ENCODE assay signal across 14 mouse cellular contexts in the genomic region with DNA sequence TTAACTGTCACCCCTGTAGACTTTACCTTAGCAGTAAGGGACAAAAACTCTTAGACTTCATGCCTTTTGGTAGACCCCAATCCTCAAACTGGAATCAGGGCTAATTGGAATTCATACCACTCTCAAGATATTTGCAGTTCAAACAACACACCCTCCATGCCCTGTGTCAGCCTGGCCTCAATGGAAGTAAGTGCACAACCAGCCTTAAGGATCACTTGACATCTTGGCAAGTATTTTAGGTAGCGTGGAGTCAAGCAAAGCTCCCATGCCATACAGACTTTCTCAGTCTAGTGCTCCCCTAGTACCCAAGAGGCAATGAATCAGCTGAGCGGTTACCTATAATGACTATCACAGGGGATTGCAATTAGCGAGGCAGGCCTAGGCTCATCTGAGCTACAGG. TPM values are rescaled to one million over a fixed set of nuclear protein-coding genes. Genes with fewer than 3 reads are reported as not detected.
DNase-seq lines count a peak whose midpoint lies in the region; ATAC-seq and TF ChIP-seq lines count a peak whose summit lies in the region.
"Had no signal": no experiment of that assay in that cellular context is flagged by ENCODE, and none has a peak within 500 bp of the region (broad histone marks: within the 10 kb centered on the region; RNA-seq: fewer than 3 reads in every experiment).

No protein-coding gene starts in this region.

- intact Hi-C loops in gastrocnemius, adult 2 months (cut with DNase I), result no loop called here

- peaks cover 9% of the 10 kb centered on the region for H3K36me3 ChIP-seq in kidney, embryonic 14.5 days (ENCODE audit: control insufficient read depth, insufficient read depth, low read length)
- peaks cover 19% of the 10 kb centered on the region for H3K36me3 ChIP-seq in C2C12 (ENCODE audit: control insufficient read depth, insufficient read depth)
- H3K36me3 ChIP-seq in liver, embryonic 13.5 days, result peaks cover 23% of the 10 kb centered on the region

- no peaks in the 10 kb centered on the region for H3K27me3 ChIP-seq in kidney, embryonic 14.5 days (ENCODE audit: control insufficient read depth, insufficient read depth, low read length)
- no peaks in the 10 kb centered on the region for H3K27me3 ChIP-seq in C2C12 (ENCODE audit: control insufficient read depth, insufficient read depth, insufficient read length)
- no peaks in the 10 kb centered on the region for H3K27me3 ChIP-seq in liver, embryonic 13.5 days
- H3K27me3 ChIP-seq: heart, embryonic 15.5 days had no signal

- 79% methylated on average over 3 of the region's 3 CpGs for WGBS in kidney, embryonic 14.5 days
- 82% methylated on average over 3 of the region's 3 CpGs for WGBS in liver, embryonic 13.5 days (ENCODE audit: insufficient replicate concordance)

- DNase-seq in embryo, embryonic 9.5 days (ENCODE audit: extremely low spot score), result peak; percentile 9
- no peak for DNase-seq in embryo, embryonic 10.5 days (ENCODE audit: low spot score)
- DNase-seq in kidney, adult 11 months, result no peak
- DNase-seq in liver, embryonic 13.5 days, result no peak
- DNase-seq in gastrocnemius, adult 2 months, result no peak
- DNase-seq: thymus, adult 18-20 months had no signal

- H3K4me2 ChIP-seq in kidney, embryonic 14.5 days (replicated peaks; ENCODE audit: low read depth, low read length), result no peak overlapping the region
- peak overlapping the region; percentile 16; the same call in 1 of the 2 replicates for H3K4me2 ChIP-seq in liver, embryonic 13.5 days
- H3K4me2 ChIP-seq: heart, embryonic 15.5 days had no signal

- H3K9me3 ChIP-seq in kidney, embryonic 14.5 days (ENCODE audit: control insufficient read depth, low read length), result no peaks in the 10 kb centered on the region
- H3K9me3 ChIP-seq in liver, embryonic 13.5 days (replicated peaks), result no peaks in the 10 kb centered on the region
- H3K9me3 ChIP-seq: heart, embryonic 15.5 days had no signal

- no peak for TF ChIP-seq CTCF in C2C12 (IDR thresholded peaks at IDR 0.05; ENCODE audit: control insufficient read depth, insufficient read depth, insufficient read length)
- TF ChIP-seq CTCF in gastrocnemius, adult 2 months (IDR thresholded peaks at IDR 0.05), result no peak

- ATAC-seq in kidney, embryonic 14.5 days (ENCODE audit: low FRiP score, low TSS enrichment), result no peak
- ATAC-seq in liver, embryonic 13.5 days (ENCODE audit: low read depth), result no peak
- ATAC-seq in CD4-positive, CD25-positive, alpha-beta regulatory T cell, adult 4 months, result no peak
- ATAC-seq: intestine, postnatal 0 days had no signal

- H3K79me2 ChIP-seq in C2C12 (ENCODE audit: control insufficient read depth, insufficient read depth), result peaks cover 46% of the 10 kb centered on the region

- peaks cover 18% of the 10 kb centered on the region for H3K4me1 ChIP-seq in kidney, embryonic 14.5 days (ENCODE audit: control insufficient read depth, insufficient read depth, low read length)
- peaks cover 36% of the 10 kb centered on the region for H3K4me1 ChIP-seq in liver, embryonic 13.5 days (replicated peaks)

- peak overlapping the region; percentile 0 for H3ac ChIP-seq in C2C12 (ENCODE audit: control insufficient read depth, insufficient read length, low read depth)

- no peak overlapping the region for H3K4me3 ChIP-seq in kidney, embryonic 14.5 days (ENCODE audit: low read length)
- H3K4me3 ChIP-seq in C2C12 (ENCODE audit: insufficient read depth, poor library complexity, severe bottlenecking), result no peak overlapping the region
- no peak overlapping the region for H3K4me3 ChIP-seq in liver, embryonic 13.5 days (replicated peaks)
- H3K4me3 ChIP-seq in gastrocnemius, adult 2 months, result no peak overlapping the region
- H3K4me3 ChIP-seq: heart, embryonic 15.5 days; layer of hippocampus, adult 2 months had no signal

- H3K79me3 ChIP-seq in C2C12 (ENCODE audit: low read depth), result peaks cover 24% of the 10 kb centered on the region

- H3K27ac ChIP-seq in kidney, embryonic 14.5 days (ENCODE audit: low read depth, low read length), result no peak overlapping the region
- H3K27ac ChIP-seq in liver, embryonic 13.5 days, result peak overlapping the region; percentile 57; the same call in 1 of the 2 replicates
- no peak overlapping the region for H3K27ac ChIP-seq in gastrocnemius, adult 2 months
- H3K27ac ChIP-seq: layer of hippocampus, adult 2 months had no signal

- 0 out of 2 replicates have a peak overlapping the region, but pooled peaks have one; percentile 23 for H3K9ac ChIP-seq in kidney, embryonic 14.5 days (ENCODE audit: low read depth, low read length)
- H3K9ac ChIP-seq in liver, embryonic 13.5 days, result 0 out of 2 replicates have a peak overlapping the region, but pooled peaks have one; percentile 31
- H3K9ac ChIP-seq: heart, embryonic 15.5 days had no signal

TF ChIP-seq in C2C12, 6 proteins besides CTCF, POLR2A, EP300 and RAD21:
- TF ChIP-seq MYOG (IDR thresholded peaks at IDR 0.05; ENCODE audit: control insufficient read depth, extremely low read depth, insufficient read length) (no peak), CEBPB (IDR thresholded peaks at IDR 0.05; ENCODE audit: low read depth) (no peak), USF1 (IDR thresholded peaks at IDR 0.05; ENCODE audit: low read depth) (no peak), MYOD1 (IDR thresholded peaks at IDR 0.05; ENCODE audit: control insufficient read depth, insufficient read length, low read depth) (no peak), MAX (IDR thresholded peaks at IDR 0.05) (no peak), FOSL1 (IDR thresholded peaks at IDR 0.05; ENCODE audit: insufficient read depth, low read length, poor library complexity, severe bottlenecking) (no peak)
TF ChIP-seq in C2C12: peak in this region for 0.

RNA-seq across cellular contexts. Expression of a gene that starts 3.4 kb away (rescaled TPM):
- 1,971 and 2,088 TPM in 2 replicates for polyA plus RNA-seq in kidney, embryonic 14.5 days (2014; fragmentation: Nextera tagmentation; extraction: Ambion mirVana)
- polyA plus RNA-seq in C2C12 (2012; fragmentation: generic; extraction: Trizol), result 3,512 TPM
- 1,202 and 1,287 TPM in 2 replicates for polyA plus RNA-seq in liver, embryonic 13.5 days (2015; fragmentation: Nextera tagmentation; extraction: Ambion mirVana)
- polyA plus RNA-seq in CD4-positive, CD25-positive, alpha-beta regulatory T cell, adult 4 months (2017; shearing (Covaris generic)), result 100 to 1,000 TPM; 419 to 534 TPM
- 10 to 100 TPM; 15.8 to 33.9 TPM for total RNA-seq in gastrocnemius, adult 2 months (2021)

RNA-seq across cellular contexts. Expression of a gene that starts 13.0 kb away (rescaled TPM):
- 5.5 and 8.6 TPM in 2 replicates for polyA plus RNA-seq in kidney, embryonic 14.5 days (2014; fragmentation: Nextera tagmentation; extraction: Ambion mirVana)
- 18.0 TPM for polyA plus RNA-seq in C2C12 (2012; fragmentation: generic; extraction: Trizol)
- polyA plus RNA-seq in liver, embryonic 13.5 days (2015; fragmentation: Nextera tagmentation; extraction: Ambion mirVana), result 3.2 and 3.9 TPM in 2 replicates
- polyA plus RNA-seq in CD4-positive, CD25-positive, alpha-beta regulatory T cell, adult 4 months (2017; shearing (Covaris generic)), result 10 to 100 TPM; 23.3 to 61.6 TPM
- total RNA-seq in gastrocnemius, adult 2 months (2021), result 1 to 10 TPM; 5.2 to 6.9 TPM

RNA-seq across cellular contexts. Expression of a gene that starts 22.4 kb away (rescaled TPM):
- not detected in 2 replicates for polyA plus RNA-seq in kidney, embryonic 14.5 days (2014; fragmentation: Nextera tagmentation; extraction: Ambion mirVana)
- polyA plus RNA-seq in C2C12 (2012; fragmentation: generic; extraction: Trizol), result 0.22 TPM
- polyA plus RNA-seq in liver, embryonic 13.5 days (2015; fragmentation: Nextera tagmentation; extraction: Ambion mirVana), result not detected in 2 replicates
- not detected for polyA plus RNA-seq in CD4-positive, CD25-positive, alpha-beta regulatory T cell, adult 4 months (2017; shearing (Covaris generic))
- total RNA-seq in gastrocnemius, adult 2 months (2021), result not detected
- total RNA-seq: adrenal gland, adult 18-20 months; layer of hippocampus, adult 2 months; left cerebral cortex, postnatal 36 days had no signal
- polyA plus RNA-seq: heart, embryonic 15.5 days; intestine, postnatal 0 days had no signal

RNA-seq across cellular contexts. Expression of a gene that starts 22.5 kb away (rescaled TPM):
- polyA plus RNA-seq in kidney, embryonic 14.5 days (2014; fragmentation: Nextera tagmentation; extraction: Ambion mirVana), result 891 and 921 TPM in 2 replicates
- 2,758 TPM for polyA plus RNA-seq in C2C12 (2012; fragmentation: generic; extraction: Trizol)
- polyA plus RNA-seq in liver, embryonic 13.5 days (2015; fragmentation: Nextera tagmentation; extraction: Ambion mirVana), result 109 TPM in 2 replicates
- 100 to 1,000 TPM; 212 to 259 TPM for polyA plus RNA-seq in CD4-positive, CD25-positive, alpha-beta regulatory T cell, adult 4 months (2017; shearing (Covaris generic))
- total RNA-seq in gastrocnemius, adult 2 months (2021), result 10 to 100 TPM; 17.1 to 43.2 TPM

RNA-seq across cellular contexts. Expression of a gene that starts 32.7 kb away (rescaled TPM):
- polyA plus RNA-seq in kidney, embryonic 14.5 days (2014; fragmentation: Nextera tagmentation; extraction: Ambion mirVana), result 0.54 and 0.84 TPM in 2 replicates
- polyA plus RNA-seq in C2C12 (2012; fragmentation: generic; extraction: Trizol), result 0.16 TPM
- 0.12 and 0.16 TPM in 2 replicates for polyA plus RNA-seq in liver, embryonic 13.5 days (2015; fragmentation: Nextera tagmentation; extraction: Ambion mirVana)
- polyA plus RNA-seq in CD4-positive, CD25-positive, alpha-beta regulatory T cell, adult 4 months (2017; shearing (Covaris generic)), result not detected
- under 1 TPM; 0.81 to 0.82 TPM for total RNA-seq in gastrocnemius, adult 2 months (2021)
